In the genomic region with DNA sequence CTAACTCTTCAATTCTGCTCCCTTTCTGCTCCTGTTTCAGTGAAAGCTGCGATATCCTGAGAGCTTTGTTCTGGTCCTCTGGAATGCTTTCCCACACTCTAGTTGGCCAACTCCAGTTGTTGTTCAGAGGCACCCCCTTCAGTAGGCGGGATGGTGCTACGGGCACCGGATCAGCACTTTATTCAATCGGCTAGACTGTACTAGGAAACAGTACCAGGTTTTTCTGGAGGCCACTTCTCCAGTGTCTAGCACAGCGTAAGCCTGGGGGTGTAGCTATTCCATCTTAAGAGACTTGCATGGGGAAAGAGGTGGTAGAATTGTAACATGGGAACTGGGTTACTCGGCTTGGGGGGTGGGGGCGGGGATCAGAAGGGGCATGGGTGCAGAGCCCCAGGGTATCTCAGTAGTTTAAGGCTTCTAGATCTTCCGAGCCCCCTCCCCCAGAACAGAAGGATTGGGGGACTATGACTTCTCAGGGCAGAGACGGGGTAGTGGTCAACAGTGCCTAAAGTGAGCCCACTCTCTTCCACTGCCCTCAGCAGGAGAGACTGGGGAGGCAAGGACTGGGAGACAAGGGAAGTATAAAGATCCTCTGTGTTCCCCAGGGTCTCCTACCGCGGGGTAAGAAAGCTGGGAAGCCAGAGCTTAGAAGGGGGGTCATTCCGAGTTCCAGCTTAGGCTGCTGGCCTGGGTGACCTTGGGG, we compare ENCODE assay signal across 1 mouse cellular context.
TF ChIP-seq lines count a peak whose summit lies in the region.

No protein-coding gene starts in this region.

TF ChIP-seq in CH12.LX, 34 proteins besides CTCF, POLR2A, EP300 and RAD21 (continued from another document):
- no peak for TF ChIP-seq SIN3A (IDR thresholded peaks at IDR 0.05; ENCODE audit: low read length)
- no peak for TF ChIP-seq MAFK (IDR thresholded peaks at IDR 0.05; ENCODE audit: insufficient replicate concordance, low read length)
- no peak for TF ChIP-seq MXI1 (IDR thresholded peaks at IDR 0.05; ENCODE audit: low read depth, low read length)
- no peak for TF ChIP-seq HCFC1 (IDR thresholded peaks at IDR 0.05; ENCODE audit: low read depth, low read length)
- TF ChIP-seq ETS1 (conservative IDR thresholded peaks at IDR 0.05; ENCODE audit: low read depth, low read length), result no peak
- no peak for TF ChIP-seq TCF12 (IDR thresholded peaks at IDR 0.05; ENCODE audit: low read depth, low read length)
- TF ChIP-seq ZKSCAN1 (IDR thresholded peaks at IDR 0.05; ENCODE audit: borderline replicate concordance, low read depth, low read length), result no peak
